Mouse (Mus musculus): ENCODE results near the gene Cutal. TPM values are rescaled to one million over a fixed set of nuclear protein-coding genes. Genes with fewer than 3 reads are reported as not detected.
A peak's percentile ranks its signal among the peaks of the same experiment; 100 is the strongest.

Gene Cutal
- total and polyA plus RNA-seq, 3 experiments, result not detected

GRCm38 (mm10) chr2:34843211-34843939, 30.8 kb upstream of the Cutal start:
- Histone ChIP-seq H3K27me3 (ENCODE audit: control insufficient read depth in 1 of 2, insufficient read depth in 2 of 2, low read length in 2 of 2) (no peaks in the 10 kb centered on the region), H3K36me3 (ENCODE audit: control insufficient read depth in 1 of 2, insufficient read depth in 2 of 2, low read length in 2 of 2) (no peaks in the 10 kb centered on the region), H3K4me3 (ENCODE audit: control insufficient read depth in 1 of 2, insufficient read depth in 1 of 2, low read depth in 2 of 2, low read length in 2 of 2) (no peak overlapping the region), H3K27ac (ENCODE audit: control insufficient read depth, low read depth, low read length) (no peak overlapping the region), H3K9ac (ENCODE audit: control insufficient read depth, low read depth, low read length, poor library complexity, severe bottlenecking) (no peak overlapping the region), H3K9me3 (replicated peaks; ENCODE audit: insufficient read depth, low read length) (no peaks in the 10 kb centered on the region), H3K4me1 (ENCODE audit: control insufficient read depth in 1 of 2, insufficient read depth in 2 of 2, low read length in 2 of 2) (no peaks in the 10 kb centered on the region; a peak in 1 of 4 replicates), H3K79me2 (ENCODE audit: control insufficient read depth, insufficient read depth, low read length, poor library complexity) (no peaks in the 10 kb centered on the region)
- TF ChIP-seq KAT2A (conservative IDR thresholded peaks at IDR 0.05; ENCODE audit: low read depth, low read length), result no peak
- no peak for TF ChIP-seq MXI1 (IDR thresholded peaks at IDR 0.05; ENCODE audit: low read depth, low read length)
- no peak for TF ChIP-seq TCF12 (IDR thresholded peaks at IDR 0.05; ENCODE audit: low read depth, low read length)
- TF ChIP-seq NRF1 (IDR thresholded peaks at IDR 0.05; ENCODE audit: insufficient read depth, low read depth, low read length, poor library complexity, severe bottlenecking), result no peak
- TF ChIP-seq TBP (IDR thresholded peaks at IDR 0.05; ENCODE audit: low read depth, low read length), result no peak
- TF ChIP-seq ZNF384 (IDR thresholded peaks at IDR 0.05; ENCODE audit: low read depth, low read length), result no peak
- no peak for TF ChIP-seq TAL1 (IDR thresholded peaks at IDR 0.05; ENCODE audit: low read length)
- DNase-seq (ENCODE audit: low read depth, low spot score), result no peak

- Histone ChIP-seq H3K4me1 (ENCODE audit: control insufficient read depth in 1 of 2, insufficient read depth in 2 of 2, low read length in 2 of 2) (no peaks in the 10 kb centered on the region), H3K4me3 (ENCODE audit: control insufficient read depth in 1 of 2, insufficient read depth in 1 of 2, low read depth in 2 of 2, low read length in 2 of 2) (no peak overlapping the region), H3K36me3 (ENCODE audit: control insufficient read depth in 1 of 2, insufficient read depth in 2 of 2, low read length in 2 of 2) (peaks cover 0 to 17% of the 10 kb centered on the region in 2 experiments; a peak in 2 of 4 replicates), H3K9me3 (replicated peaks; ENCODE audit: insufficient read depth, low read length) (no peaks in the 10 kb centered on the region), H3K9ac (ENCODE audit: control insufficient read depth, low read depth, low read length, poor library complexity, severe bottlenecking) (no peak overlapping the region), H3K79me2 (ENCODE audit: control insufficient read depth, insufficient read depth, low read length, poor library complexity) (no peaks in the 10 kb centered on the region), H3K27ac (ENCODE audit: control insufficient read depth, low read depth, low read length) (no peak overlapping the region), H3K27me3 (ENCODE audit: control insufficient read depth in 1 of 2, insufficient read depth in 2 of 2, low read length in 2 of 2) (no peaks in the 10 kb centered on the region)
- no peak for DNase-seq (ENCODE audit: low read depth, low spot score)
- TF ChIP-seq SIN3A (IDR thresholded peaks at IDR 0.05; ENCODE audit: low read length) (no peak), ELF1 (IDR thresholded peaks at IDR 0.05; ENCODE audit: low read depth, low read length) (no peak), ZMIZ1 (IDR thresholded peaks at IDR 0.05; ENCODE audit: low read depth, low read length) (no peak), TAL1 (IDR thresholded peaks at IDR 0.05; ENCODE audit: low read length) (no peak), UBTF (IDR thresholded peaks at IDR 0.05; ENCODE audit: borderline replicate concordance, insufficient read depth, low read depth, low read length) (no peak), NRF1 (IDR thresholded peaks at IDR 0.05; ENCODE audit: insufficient read depth, low read depth, low read length, poor library complexity, severe bottlenecking) (no peak), GABPA (IDR thresholded peaks at IDR 0.05; ENCODE audit: low read depth, low read length) (no peak)
These were observed 26.5 kb upstream of the Cutal start for GRCm38 (mm10) chr2:34847702-34848101.

- no peaks in the 10 kb centered on the region for H3K4me1 ChIP-seq (ENCODE audit: control insufficient read depth in 1 of 2, insufficient read depth in 2 of 2, low read length in 2 of 2)
- DNase-seq (ENCODE audit: low read depth, low spot score), result no peak
- no peak overlapping the region for H3K27ac ChIP-seq (ENCODE audit: control insufficient read depth, low read depth, low read length)
- TF ChIP-seq SMC3 (IDR thresholded peaks at IDR 0.05; ENCODE audit: low read depth, low read length), result peak; percentile 26
- no peak for TF ChIP-seq GATA1 (IDR thresholded peaks at IDR 0.05; ENCODE audit: low read depth, low read length)
- TF ChIP-seq HCFC1 (IDR thresholded peaks at IDR 0.05; ENCODE audit: low read depth, low read length), result no peak
- TF ChIP-seq BHLHE40 (IDR thresholded peaks at IDR 0.05; ENCODE audit: borderline replicate concordance, low read depth, low read length), result no peak
- no peak for TF ChIP-seq KAT2A (conservative IDR thresholded peaks at IDR 0.05; ENCODE audit: low read depth, low read length)
- peak in 2 of 3 experiments; percentile 10 to 31; a peak in 1 of 6 replicates for TF ChIP-seq CTCF (IDR thresholded peaks at IDR 0.05 in 2 of 3, conservative IDR thresholded peaks at IDR 0.05 in 1 of 3; ENCODE audit: control insufficient read depth in 1 of 3, insufficient read depth in 1 of 3, low read depth in 2 of 3, low read length in 3 of 3, poor library complexity in 1 of 3, severe bottlenecking in 1 of 3)
- TF ChIP-seq ZMIZ1 (IDR thresholded peaks at IDR 0.05; ENCODE audit: low read depth, low read length), result no peak
- TF ChIP-seq MYC (IDR thresholded peaks at IDR 0.05; ENCODE audit: low read depth, low read length), result no peak
- H3K79me2 ChIP-seq (ENCODE audit: control insufficient read depth, insufficient read depth, low read length, poor library complexity), result no peaks in the 10 kb centered on the region
- no peak overlapping the region for H3K9ac ChIP-seq (ENCODE audit: control insufficient read depth, low read depth, low read length, poor library complexity, severe bottlenecking)
- no peaks in the 10 kb centered on the region for H3K9me3 ChIP-seq (replicated peaks; ENCODE audit: insufficient read depth, low read length)
- H3K36me3 ChIP-seq (ENCODE audit: control insufficient read depth in 1 of 2, insufficient read depth in 2 of 2, low read length in 2 of 2), result peaks cover 8 to 57% of the 10 kb centered on the region in 2 experiments
- H3K4me3 ChIP-seq (ENCODE audit: control insufficient read depth in 1 of 2, insufficient read depth in 1 of 2, low read depth in 2 of 2, low read length in 2 of 2), result no peak overlapping the region
- no peaks in the 10 kb centered on the region for H3K27me3 ChIP-seq (ENCODE audit: control insufficient read depth in 1 of 2, insufficient read depth in 2 of 2, low read length in 2 of 2)
These were observed 18.9 kb upstream of the Cutal start for GRCm38 (mm10) chr2:34855265-34855664.

All from MEL (cell line).